Mouse (Mus musculus): ENCODE results near the gene Tsks. TPM values are rescaled to one million over a fixed set of nuclear protein-coding genes. Genes with fewer than 3 reads are reported as not detected.
A peak's percentile ranks its signal among the peaks of the same experiment; 100 is the strongest.

The Tsks gene
- total RNA-seq, 2 experiments from 2014 or later = not detected

DNA sequence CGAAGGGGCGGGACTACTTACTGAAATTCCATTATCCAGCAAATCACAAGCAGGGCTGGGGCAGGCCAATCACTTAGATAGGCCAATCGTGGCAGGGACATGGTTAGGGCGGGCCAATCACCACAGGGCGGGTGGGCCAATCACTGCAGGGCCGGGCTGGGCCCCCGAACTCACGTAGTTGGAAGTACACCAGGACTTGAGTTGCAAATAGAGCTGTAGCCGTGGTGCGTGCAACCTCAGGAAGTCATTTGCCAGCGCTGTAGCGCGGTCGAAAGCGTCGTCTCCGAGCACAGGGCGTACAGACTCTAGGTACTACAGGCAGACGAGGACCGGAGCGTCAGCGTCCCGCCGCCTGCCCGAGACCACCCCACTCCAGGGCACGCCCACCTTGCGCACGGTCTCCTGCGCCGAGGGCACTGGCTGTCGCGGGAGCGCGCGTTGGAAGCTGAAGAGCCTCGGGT lies 27.3 kb downstream of the Tsks start:
- no peak for ATAC-seq (replicated peaks; ENCODE audit: low FRiP score, poor library complexity, severe bottlenecking)

DNA sequence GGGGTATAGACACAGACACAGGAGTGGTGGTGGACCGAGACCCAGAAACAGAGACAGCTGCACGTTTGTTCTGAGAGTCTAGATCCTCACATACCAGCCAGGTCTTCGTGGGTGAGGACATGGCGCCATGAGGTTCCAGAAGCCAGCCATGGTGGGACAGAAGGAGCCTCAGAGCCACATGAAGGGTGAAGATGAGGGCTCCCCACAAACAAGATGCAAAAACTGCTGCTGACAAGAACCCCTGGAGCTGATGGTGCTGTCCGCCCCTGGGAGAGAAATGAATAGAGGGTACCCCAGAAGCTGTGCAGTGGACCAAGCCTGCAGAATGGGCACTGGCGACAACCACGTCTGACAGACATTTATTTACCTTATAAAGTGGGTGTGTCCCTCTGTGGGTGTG lies 28.1 kb downstream of the Tsks start:
- no peak for ATAC-seq (replicated peaks; ENCODE audit: low FRiP score, poor library complexity, severe bottlenecking)

- no peak for ATAC-seq (replicated peaks; ENCODE audit: low FRiP score, poor library complexity, severe bottlenecking)
Measured at GRCm38 (mm10) chr7:44973415-44974130, 30.6 kb downstream of the Tsks start.

GRCm38 (mm10) chr7:44974383-44975116 lies 31.5 kb downstream of the Tsks start, which contains the start of gene Cpt1c:
Cpt1c (minus strand) TSS chr7:44974851.
- peak; percentile 87 for ATAC-seq (replicated peaks; ENCODE audit: low FRiP score, poor library complexity, severe bottlenecking)

DNA sequence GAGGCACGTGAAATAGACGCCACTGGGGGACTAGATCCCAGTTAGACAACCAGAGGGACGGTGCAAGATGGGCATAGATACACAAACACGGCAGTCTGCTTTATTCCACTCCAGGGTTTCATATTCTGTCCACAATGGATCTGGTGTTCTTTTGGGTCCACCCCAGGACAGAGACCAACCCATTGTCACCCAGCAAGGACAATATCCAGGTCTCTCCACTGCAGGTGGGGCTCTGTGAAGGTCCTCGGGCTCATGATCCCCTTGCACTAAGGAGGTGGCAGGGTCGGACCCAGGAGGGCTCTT lies 32.1 kb downstream of the Tsks start:
- 0 out of 2 replicates have a peak, but pooled peaks have one; percentile 4 for ATAC-seq (replicated peaks; ENCODE audit: low FRiP score, poor library complexity, severe bottlenecking)

GRCm38 (mm10) chr7:44978300-44978699 lies 35.3 kb downstream of the Tsks start:
- no peak for ATAC-seq (replicated peaks; ENCODE audit: low FRiP score, poor library complexity, severe bottlenecking)

- ATAC-seq (replicated peaks; ENCODE audit: low FRiP score, poor library complexity, severe bottlenecking) = no peak
Measured at GRCm38 (mm10) chr7:44981539-44981938, 38.5 kb downstream of the Tsks start.

DNA sequence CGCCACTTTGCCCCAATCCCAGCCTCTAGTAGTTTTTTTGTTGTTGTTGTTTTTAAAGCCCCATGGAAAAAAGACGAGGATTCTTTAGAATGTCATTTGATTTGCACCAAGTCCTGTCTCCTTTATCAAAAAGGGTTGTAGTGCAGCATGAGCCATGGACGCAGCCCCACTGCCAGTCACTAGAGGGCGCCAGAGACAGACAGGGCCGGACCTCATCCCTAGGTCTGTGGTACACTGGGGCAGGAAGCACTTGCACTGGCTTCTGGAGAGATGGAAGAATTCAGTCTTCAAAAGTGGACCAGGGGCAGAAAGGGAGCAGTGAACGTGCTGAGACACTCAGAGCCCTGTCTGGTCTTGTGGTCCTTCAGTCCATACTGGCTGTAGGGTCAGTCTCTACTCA lies 40.1 kb downstream of the Tsks start:
- peak; percentile 51 for ATAC-seq (replicated peaks; ENCODE audit: low FRiP score, poor library complexity, severe bottlenecking)

- no peak for ATAC-seq (replicated peaks; ENCODE audit: low FRiP score, poor library complexity, severe bottlenecking)
Measured at GRCm38 (mm10) chr7:44983944-44984832, 41.2 kb downstream of the Tsks start.

GRCm38 (mm10) chr7:44984833-44985164 lies 41.8 kb downstream of the Tsks start:
- ATAC-seq (replicated peaks; ENCODE audit: low FRiP score, poor library complexity, severe bottlenecking) = no peak

DNA sequence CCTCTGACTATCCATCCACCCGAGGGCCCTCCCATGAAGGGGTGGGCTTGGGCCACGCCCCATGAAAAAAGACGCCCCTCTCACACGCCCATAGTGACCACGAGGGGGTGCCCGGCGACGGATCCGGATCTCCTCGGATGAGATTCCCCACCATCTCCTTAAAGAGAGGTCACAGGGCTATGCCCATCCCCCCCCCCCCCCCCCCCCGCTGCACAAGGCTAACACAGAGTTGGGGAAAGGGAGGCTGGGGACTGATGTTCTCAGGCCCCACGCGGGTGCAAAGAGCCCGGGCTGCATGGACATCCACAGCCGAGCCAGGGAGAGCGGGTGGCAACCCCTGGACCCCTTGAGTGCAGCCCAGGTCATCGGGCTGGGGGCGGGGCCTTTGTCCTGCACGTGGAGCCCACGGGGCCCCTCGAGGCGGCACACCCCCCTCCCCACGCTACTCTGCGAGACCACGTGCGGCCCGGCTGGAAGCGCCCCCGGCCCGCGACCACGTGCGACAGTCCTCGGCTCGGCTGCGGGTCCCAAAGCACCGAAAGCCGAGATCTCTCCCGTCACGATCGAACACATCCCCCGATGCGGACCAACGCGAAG lies 42.7 kb downstream of the Tsks start:
- no peak for ATAC-seq (replicated peaks; ENCODE audit: low FRiP score, poor library complexity, severe bottlenecking)

GRCm38 (mm10) chr7:44986192-44986878 lies 43.3 kb downstream of the Tsks start, which contains the start of gene Prmt1:
Prmt1 (minus strand) TSS chr7:44986568.
- peak; percentile 89 for ATAC-seq (replicated peaks; ENCODE audit: low FRiP score, poor library complexity, severe bottlenecking)

GRCm38 (mm10) chr7:44986879-44987718 lies 44.1 kb downstream of the Tsks start:
- ATAC-seq (replicated peaks; ENCODE audit: low FRiP score, poor library complexity, severe bottlenecking) = peak; percentile 43

- 0 out of 2 replicates have a peak, but pooled peaks have one; percentile 6 for ATAC-seq (replicated peaks; ENCODE audit: low FRiP score, poor library complexity, severe bottlenecking)
Measured at GRCm38 (mm10) chr7:44996672-44997071, 53.7 kb downstream of the Tsks start.

- peak; percentile 91 for ATAC-seq (replicated peaks; ENCODE audit: low FRiP score, poor library complexity, severe bottlenecking)
Measured at GRCm38 (mm10) chr7:44997231-44997939, 54.4 kb downstream of the Tsks start, which contains the start of gene Irf3. Irf3 (plus strand) TSS chr7:44997648.

DNA sequence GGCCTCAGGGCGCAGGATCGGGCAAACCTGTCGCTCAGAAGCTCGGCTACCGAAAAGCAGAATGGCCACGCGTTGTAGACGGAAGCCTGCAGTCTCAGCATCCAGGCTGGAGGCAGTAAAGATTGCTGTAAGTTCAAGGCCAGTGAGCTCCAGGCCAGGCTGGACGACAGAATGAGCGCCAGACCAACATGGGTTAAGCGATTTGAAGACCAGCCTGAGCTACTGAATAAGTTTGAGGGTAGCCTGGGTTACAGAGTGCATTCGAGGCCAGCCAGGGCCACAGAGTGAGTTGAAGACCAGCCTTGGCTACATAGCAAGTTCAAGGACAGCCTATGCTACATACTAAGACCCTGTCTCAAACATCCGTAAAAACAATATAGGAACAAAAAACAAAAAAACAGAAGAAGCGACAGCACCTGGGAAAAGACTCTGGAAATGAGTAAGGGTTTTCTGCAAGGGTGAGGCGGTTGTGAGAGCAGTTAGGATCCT lies 55.0 kb downstream of the Tsks start:
- ATAC-seq (replicated peaks; ENCODE audit: low FRiP score, poor library complexity, severe bottlenecking) = peak; percentile 13

- ATAC-seq (replicated peaks; ENCODE audit: low FRiP score, poor library complexity, severe bottlenecking) = peak; percentile 48
Measured at GRCm38 (mm10) chr7:44998501-44998955, 55.5 kb downstream of the Tsks start, which contains the start of gene Bcl2l12. Bcl2l12 (minus strand) TSS chr7:44998712.
